Mouse (Mus musculus) neutrophil, adult 5-6 weeks (primary cell): ENCODE measurements around the gene Pax2. TPM values are rescaled to one million over a fixed set of nuclear protein-coding genes. Genes with fewer than 3 reads are reported as not detected.

Experiments used
- ATAC-seq: fragments of 151-379, 151-347 bp; 2 replicates; pipeline ENCODE4 v1.8.0; 2017; ENCODE audit warnings: mild to moderate bottlenecking, moderate TSS enrichment; ENCODE audit not compliant: insufficient number of reproducible peaks, poor library complexity, low FRiP score, severe bottlenecking; ENCODE audit errors: extremely low read depth
- total RNA-seq: library from RNA; stranded (forward); fragments of 200-1000 nt; gene quantifications from 2 replicates; pipeline ENCODE4 v1.2.3, GENCODE M21; 2017

Gene Pax2
- total RNA-seq, 1 experiment from 2014 or later: not detected

GRCm38 (mm10) chr19:44746541-44747024 lies 9.3 kb upstream of the Pax2 start:
- no peak for ATAC-seq

DNA sequence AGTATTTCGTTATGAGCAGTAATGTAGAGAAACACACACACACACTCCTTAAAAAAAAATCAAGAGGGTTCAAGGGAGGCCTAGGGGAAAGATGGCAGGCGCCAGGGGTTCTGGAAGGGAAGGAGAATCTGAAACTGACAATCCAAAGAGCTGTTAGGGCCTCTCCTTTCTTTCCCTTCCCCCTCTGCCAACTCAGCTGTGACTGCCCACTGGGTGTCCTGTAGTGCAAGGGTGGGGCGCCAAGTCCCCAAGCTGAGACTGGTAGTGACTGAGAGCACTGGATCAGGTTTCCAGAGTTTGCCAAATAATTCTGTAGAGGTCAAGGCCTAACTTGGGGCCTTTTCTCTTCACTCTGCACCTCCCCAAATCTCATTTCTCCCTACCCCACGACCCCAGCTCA lies 8.4 kb upstream of the Pax2 start:
- ATAC-seq: no peak

DNA sequence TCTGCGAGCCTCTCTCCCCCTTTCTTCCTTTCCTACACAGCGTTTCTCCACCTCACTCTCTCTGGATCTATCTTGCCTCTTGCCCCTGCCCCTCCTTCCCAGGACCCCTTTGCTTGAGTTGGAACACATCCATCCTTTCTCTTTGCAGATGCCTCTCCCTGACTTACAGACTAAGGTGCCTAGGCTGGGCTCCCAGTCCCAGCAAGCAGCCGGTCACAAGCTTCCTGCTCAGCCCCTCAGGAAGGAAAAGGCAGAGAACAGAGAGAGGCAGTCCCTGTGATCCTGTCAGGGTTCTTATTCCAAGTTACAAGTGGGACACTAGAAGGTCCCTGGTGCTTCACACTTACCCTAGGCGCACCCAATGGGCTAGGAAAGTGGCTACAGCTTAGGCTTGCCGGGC lies 7.6 kb upstream of the Pax2 start:
- ATAC-seq: no peak

DNA sequence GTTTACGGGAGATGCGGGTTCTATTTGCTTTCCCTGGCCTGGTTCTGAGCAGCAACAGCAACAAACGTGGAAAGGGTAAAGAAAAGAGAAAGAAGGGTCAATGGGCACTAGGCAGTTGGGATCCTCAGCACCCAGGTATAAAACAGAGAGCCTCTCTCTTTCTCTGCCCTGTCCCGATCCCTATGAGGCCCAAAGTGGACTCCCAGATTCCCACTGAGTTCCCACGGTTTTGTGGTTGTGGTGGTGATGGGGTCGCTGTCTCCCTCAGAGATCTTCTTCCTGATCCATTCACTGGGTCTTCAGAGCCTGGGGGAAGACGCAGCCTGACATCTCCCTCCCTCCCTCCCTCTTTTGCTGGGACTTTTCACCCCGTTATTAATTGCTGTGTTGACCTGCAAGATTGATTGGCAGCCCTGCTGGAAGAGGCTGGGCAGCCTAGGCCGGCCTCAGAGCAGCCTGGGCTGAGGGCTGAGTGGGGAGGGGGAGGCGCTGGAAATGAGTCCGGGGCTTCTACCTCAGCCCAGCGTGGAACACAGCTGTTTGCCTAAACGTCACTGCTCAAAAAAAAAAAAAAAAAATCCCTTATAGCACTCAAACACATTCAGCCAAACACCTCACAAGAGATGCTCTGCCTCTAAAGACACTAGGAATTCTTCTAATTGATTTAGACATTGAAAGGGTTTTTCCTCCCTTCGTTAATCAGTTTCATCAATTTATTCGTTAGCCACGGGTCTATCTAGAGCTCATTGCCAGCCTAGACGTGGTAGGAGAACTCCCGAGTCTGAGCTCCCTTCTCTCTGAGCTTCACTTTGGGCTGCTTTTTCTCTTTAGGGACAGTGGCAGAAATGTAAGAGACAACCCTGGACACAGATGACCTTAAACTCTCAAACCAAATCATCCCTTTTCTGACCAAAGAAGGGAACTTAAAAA lies 6.5 kb upstream of the Pax2 start:
- no peak for ATAC-seq

DNA sequence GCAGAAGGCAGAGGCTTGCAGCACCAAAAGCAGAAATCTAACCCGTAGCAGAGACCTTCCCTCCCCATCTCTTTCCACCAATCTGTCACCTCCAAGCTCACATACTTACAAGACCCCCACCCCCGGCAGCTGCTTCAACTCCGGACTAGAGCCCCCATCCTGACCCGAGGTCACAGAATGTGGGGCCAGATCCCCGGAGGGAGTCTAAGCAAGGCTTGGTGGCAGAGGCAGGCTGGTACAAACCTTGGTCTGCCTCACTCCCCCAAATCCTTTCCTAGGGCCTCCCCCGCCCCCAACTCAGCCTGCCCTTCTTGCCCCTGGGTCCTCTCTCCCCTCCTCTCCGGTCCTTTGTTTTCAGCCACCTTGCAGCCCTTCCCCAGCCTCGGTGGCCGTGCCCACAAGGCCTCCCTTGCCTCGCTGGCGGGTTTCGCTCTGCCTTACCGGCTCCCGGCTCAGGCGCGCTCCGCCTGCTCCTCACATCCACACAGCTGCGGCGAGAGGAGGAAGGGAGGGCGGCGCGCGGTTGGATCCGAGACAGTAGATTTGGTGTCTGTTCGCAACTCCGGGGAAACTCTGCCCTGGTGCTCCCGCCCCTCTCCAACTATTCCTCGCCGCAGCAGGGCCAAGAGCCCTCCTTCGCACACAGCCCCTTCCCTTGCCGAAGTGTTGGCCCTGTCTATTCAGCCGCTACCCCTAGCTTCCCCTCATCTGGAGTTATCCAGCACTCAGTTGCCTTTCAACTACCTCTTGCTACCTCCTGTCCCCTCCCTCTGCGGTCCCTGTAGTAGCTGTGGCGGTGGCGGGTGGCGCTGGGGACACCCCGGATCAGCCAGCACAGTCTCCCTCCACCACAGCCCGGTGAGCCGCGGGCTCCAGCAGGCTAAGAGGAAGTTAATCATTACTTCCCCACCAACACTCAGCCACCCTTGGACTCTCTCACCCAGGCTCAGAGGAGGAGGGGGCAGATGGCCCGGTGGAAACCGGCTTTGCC lies 5.5 kb upstream of the Pax2 start:
- ATAC-seq: no peak

GRCm38 (mm10) chr19:44751042-44751441 lies 4.8 kb upstream of the Pax2 start:
- ATAC-seq: no peak

DNA sequence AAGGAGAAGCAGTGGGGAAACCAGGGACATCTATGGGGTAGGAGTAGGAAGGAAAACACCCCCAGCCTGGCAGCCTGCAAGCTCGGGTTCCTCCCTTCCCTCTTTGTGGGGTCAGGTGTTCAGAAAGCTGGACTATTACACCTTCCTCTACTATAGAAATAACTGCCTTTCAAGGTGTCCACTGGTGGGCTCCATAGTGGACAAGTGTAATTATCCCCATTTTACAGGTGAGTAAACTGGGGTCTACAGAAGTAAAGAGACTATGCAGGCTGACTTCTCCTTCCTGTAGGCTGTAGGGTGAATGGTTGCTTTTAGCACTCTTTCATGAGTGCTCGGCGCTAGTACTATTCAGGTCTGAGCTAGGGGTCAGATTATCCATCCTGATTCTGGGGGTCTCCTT lies 4.3 kb upstream of the Pax2 start:
- ATAC-seq: no peak

- ATAC-seq: no peak
Measured at GRCm38 (mm10) chr19:44752056-44752940, 3.5 kb upstream of the Pax2 start.

GRCm38 (mm10) chr19:44753361-44753760 lies 2.5 kb upstream of the Pax2 start:
- no peak for ATAC-seq

- no peak for ATAC-seq
Measured at GRCm38 (mm10) chr19:44754461-44755377, 1.1 kb upstream of the Pax2 start.

DNA sequence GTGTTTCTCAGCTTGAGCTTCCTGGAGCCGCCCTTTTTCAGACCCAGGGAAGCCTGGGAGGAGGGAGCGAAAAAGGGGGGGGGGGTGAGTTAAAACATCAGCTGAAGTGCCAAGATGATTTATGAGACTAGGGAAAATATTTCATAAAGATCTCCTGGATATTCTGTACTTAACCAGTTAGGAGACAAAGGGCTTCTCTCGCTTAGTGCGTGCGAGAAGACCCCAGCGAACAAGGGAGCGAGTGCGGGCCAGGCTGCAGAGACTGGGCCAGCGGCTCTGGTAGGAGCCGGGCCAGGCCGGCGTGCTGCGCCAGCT lies 510 bp upstream of the Pax2 start:
- no peak for ATAC-seq

DNA sequence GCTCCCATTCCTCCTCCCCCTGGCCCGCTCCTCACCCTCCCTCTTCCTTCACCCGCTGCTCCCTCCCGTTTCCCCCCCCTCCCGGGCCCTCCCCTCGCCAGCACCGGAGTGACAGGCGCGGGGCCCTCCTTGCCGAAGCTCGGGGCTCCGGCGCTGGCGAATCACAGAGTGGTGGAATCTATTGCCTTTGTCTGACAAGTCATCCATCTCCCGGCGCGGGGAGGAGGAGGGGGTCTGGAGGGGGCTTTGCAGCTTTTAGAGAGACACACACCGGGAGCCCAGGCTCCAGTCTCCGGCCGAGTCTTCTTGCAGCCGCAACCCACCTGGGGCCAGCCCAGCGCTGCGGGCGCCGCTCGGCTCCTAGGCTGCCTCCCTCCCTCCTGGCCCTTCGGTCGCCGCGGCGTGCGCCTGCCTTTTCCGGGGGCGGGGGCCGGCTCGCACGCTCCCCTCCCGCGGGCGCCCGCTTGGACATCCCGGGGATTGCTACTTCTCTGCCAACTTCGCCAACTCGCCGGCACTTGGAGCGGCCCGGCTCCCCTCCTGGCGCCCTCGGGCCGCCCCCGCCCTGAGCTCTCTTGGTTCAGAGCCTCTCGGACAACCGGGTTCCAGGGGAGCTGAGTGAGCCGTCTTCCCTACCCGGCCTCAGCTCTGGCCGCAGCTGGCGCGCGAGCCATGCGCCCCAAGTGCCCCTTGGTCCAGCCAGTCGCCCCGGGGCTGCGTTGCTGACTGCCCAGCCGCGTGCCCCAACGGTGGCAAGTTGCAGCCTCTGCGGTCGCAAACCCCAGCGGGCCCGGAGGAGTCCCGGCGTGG lies 781 bp downstream of the Pax2 start:
- no peak for ATAC-seq

DNA sequence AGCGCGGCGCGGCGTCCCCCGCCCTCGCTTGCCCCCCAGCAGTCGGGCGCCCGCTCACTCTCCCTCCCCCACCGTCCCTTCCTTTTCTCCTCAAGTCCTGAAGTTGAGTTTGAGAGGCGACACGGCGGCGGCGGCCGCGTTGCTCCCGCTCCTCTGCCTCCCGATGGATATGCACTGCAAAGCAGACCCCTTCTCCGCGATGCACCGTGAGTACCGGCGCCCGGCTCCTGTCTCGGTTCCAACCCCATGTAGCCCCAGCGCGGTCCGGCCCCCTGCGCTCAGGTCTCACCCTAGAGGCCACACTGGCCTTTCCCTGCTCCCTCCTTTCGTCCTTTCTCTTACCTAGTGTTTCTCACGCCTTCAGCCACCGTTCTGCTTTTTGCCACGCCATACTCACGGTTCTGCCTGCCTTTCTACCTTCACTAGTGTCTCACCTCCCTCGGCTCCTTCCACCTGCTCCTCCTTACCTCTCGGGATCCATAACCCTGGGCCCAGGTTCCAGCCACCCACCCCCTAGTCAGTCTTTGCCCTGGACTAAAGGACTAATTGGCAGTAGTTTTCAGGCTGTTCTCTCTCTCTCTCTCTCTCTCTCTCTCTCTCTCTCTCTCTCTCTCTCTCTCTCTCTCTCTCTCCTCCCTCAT lies 1.5 kb downstream of the Pax2 start:
- no peak for ATAC-seq

DNA sequence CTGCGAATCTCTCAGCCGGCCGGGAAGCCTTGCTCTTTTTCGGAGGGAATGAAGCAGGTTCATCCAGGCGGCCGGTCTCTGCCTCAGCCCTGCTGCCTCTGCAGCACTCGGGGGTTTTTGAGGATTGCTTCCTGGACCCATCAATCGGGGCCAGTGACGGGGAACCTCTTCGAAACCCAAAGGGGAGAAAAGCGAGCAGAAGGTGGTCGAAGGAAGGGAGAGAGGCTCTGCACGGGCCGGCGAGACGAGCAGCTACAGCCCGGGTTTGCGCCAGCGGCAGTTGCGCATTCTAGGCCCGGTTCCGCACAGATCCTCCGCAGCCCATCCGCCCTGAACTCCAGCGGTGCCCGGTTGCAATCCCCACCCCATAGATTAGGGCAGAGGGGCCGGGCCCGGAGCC lies 3.0 kb downstream of the Pax2 start:
- ATAC-seq: no peak

- ATAC-seq: no peak
Measured at GRCm38 (mm10) chr19:44759531-44760118, 3.8 kb downstream of the Pax2 start.
